Mouse (Mus musculus) urinary bladder, postnatal 14 days (tissue): ENCODE data around the gene Zfp61.

Experiments used
- DNase-seq: peaks from one replicate; pipeline ENCODE4 v3.0.0; 2021; ENCODE audit warnings: low spot score

Zfp61 gene

DNA sequence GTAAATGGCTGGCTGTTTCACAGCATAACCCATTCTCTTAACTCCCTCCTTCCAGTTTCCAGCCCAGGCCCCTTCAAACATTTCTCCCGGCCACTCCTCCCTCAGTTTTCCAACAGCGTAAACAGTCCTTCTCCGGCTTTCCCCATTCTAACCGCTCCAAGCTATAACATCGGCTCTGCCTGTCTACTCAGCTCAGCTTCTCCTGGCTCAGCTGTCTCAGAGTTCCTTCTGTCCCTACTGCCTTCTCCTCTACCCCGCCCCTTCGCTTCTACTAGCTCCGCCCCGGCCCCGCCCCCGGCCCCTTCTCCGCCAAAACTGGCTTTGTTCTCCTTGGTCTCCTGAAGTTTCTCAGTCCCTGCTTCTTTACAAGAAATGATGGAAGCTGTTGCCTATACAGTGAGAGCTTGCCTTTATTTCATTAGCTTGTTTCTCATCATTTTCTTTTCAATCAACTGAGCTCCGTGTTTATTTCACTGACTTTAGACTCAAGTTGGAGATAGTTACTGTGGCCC, at the start of gene Zfp61:
Gene Zfp61, minus strand, starts transcription at position 462 of the 512 bp plus-strand sequence.
- DNase-seq: peak; percentile 24

- no peak for DNase-seq
These were observed 47.9 kb upstream of the Zfp61 start, which contains the start of gene Lypd5 for GRCm38 (mm10) chr7:24348896-24349295. Lypd5 (plus strand) TSS chr7:24349196.

- DNase-seq: no peak
These were observed 45.4 kb upstream of the Zfp61 start for GRCm38 (mm10) chr7:24346444-24346843.

DNA sequence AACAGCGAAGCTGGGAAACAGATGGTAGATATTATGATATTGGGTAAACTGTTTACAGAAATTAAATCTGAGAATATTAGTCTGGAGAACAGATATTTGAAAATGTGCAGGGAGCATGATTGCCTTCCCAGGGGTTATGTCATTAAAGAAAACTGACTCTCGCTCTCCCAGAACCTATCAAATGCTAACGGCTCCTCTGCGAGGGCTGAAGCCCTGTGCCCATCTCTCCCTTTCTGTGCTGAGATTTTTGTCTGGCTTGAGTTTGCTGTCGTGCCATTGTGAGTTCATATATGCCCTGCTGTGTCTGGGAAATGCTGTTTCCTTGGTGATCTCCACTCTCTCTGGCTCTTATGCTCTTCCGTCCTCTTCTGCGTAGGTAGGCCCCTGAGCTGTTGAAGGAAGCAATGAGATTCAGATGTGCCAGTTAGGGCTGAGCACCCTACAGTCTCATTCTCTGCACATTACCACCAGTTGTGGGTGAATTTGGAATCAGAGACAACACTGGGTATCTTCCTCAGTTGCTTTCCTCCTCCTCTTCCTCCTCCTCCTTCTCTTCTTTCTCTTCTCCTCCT, 42.8 kb upstream of the Zfp61 start:
- DNase-seq: no peak

- DNase-seq: no peak
These were observed 37.2 kb upstream of the Zfp61 start for GRCm38 (mm10) chr7:24338241-24338640.

GRCm38 (mm10) chr7:24335699-24336309, 34.8 kb upstream of the Zfp61 start:
- peak; percentile 84 for DNase-seq

DNA sequence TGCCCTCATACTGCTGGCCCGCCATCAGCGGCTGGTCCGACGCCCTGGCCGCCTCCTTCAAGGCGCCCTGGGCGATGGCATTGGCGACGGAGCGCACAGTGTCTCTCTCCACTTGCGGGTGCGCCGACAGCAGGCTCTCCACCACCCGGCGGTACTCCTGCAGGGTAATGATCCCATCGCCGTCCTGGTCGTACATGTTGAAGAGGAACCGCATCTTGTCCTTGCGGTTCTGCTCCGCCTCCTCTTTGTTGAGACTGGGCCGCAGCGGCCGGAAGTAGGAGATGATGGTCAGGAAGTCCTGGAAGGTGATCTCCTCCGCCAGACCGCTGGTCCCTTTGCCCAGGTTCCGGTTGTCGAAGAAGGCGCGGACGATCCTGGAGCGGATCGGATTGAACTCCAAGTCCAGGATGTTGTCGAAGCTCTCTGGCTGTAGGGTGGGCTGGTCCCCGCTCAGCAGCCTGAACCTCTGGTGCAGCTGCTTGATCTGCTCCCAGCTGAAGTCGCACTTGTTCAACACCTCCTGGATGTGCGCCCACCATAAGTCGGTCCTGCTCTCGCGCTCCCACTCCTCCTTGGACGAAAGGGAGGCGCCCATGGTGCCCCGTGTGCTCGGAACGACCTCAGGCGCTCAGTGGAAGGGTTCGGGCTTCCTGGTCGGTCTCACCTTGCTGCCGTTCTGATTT, 32.4 kb upstream of the Zfp61 start, which contains the start of gene Tescl:
Gene Tescl, minus strand, starts transcription at position 633 of the 683 bp plus-strand sequence.
- no peak for DNase-seq

- no peak for DNase-seq
These were observed 26.4 kb upstream of the Zfp61 start for GRCm38 (mm10) chr7:24327281-24327975.

GRCm38 (mm10) chr7:24326273-24327135, 25.5 kb upstream of the Zfp61 start:
- no peak for DNase-seq

DNA sequence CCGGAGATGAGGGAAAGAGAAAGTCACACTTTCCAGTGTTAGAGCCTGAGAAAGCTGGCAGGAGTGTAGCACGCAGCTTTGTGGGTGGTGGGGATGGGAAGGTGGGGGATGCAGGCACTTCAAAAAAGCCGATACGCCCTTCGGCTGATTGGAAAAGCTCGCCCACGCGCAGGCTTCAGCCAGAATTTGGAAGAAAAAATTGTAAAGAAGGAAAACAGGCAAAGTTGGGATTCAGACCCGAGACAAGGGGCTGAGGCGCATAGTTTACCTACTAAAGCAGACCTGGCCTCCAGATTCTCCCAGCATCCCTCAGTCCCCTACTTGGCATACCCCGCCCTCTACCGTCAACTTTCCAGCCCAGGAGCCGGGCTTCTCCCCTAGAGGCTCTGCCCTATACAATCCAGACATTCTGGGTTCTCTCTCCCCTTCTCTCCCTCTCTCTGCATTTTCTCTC, 24.7 kb upstream of the Zfp61 start:
- no peak for DNase-seq

DNA sequence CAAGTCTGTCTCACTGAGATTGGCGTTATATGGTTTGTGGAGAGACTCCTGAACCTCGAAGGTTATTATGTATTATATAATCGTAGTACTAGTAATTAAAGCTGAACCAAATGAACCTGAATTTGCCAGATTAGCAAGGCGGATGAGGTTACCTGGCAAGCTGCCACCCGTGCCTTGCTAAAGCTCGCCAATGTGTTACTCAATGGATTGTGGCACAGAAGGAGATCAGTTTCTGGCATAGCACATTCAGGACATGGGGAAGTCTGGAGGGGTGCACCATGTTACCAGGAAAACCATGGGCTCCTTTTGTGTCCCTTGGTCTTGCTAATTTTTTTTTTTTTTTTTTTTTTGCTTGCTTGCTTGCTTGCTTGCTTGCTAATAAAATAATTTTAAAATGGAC, 24.2 kb upstream of the Zfp61 start:
- DNase-seq: no peak

GRCm38 (mm10) chr7:24322593-24322992, 21.6 kb upstream of the Zfp61 start:
- no peak for DNase-seq

GRCm38 (mm10) chr7:24318942-24319341, 17.9 kb upstream of the Zfp61 start:
- DNase-seq: peak; percentile 53

GRCm38 (mm10) chr7:24316567-24317092, 15.6 kb upstream of the Zfp61 start, which contains the start of gene Zfp94:
Zfp94 (minus strand) TSS chr7:24316666.
- peak; percentile 95 for DNase-seq

GRCm38 (mm10) chr7:24315726-24316566, 14.9 kb upstream of the Zfp61 start:
- no peak for DNase-seq

DNA sequence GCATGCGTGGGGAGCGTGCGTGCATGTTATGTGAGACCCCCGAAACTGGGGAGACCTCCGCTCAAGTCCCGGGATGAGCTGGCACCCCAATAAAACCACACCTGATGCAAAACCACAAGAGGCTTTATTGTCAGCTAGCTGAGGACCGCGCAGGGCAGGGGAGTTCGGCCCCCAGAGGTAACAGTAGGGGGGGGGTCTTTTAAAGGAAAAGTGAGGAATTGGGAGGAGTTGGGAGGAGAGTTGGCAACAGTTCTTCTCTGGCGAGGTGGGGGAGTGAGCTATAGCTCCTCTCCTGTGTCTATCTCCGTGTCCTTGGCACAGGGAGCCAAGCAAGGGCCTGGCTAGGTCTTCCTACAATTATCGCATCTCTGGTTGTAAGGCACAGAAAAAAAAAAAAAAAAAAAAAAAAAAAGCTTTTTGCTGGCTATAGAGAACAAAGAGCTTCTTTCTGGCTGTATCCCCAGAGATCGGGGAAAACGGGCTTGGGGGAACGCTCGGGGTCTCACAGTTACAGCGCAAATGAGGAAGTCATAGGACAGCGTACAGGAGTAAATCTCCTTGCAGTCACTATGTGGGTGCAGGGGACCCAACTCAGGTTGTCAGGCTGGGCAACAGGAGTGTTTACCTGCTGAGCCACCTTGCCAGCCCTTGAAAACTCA, 1.1 kb downstream of the Zfp61 start:
- no peak for DNase-seq

DNA sequence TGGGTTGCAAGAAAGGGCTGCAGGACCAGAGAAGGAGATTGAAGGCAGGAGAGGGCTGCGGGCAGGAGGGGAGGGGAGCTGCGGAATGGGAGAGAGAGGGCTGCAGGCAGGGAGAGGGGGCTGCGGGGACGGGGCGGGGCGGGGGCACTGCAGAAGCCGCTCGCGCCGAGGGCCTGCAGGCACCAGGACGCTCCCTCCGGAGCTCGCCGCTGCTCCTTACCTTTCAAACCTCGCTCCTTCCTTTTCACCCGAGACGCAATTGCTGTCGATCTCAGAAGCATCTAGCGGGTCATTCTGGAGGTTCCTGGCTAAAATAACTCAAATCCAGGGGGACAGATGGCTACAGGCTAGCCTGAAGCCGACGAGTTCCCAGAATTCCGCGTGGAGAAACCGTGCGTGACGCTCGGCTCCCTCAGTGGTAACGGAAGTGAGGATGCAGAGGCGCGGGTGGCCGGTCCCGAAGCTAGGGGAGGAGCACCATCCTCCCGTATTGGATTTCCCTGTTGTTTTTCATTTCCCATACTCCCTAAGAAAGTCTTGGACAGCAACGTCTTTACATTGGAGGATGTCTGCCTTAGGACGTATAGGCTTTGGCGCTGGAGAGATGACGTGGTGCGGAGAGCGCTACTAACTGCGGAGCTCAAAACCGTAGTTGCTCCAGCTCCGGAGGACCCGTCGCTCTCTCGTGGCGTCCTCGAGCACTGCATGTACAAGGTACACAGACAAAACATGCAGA, 1.9 kb downstream of the Zfp61 start:
- DNase-seq: peak; percentile 74

GRCm38 (mm10) chr7:24298635-24298972, 2.4 kb downstream of the Zfp61 start:
- no peak for DNase-seq
